Mouse (Mus musculus) thymus, postnatal 4 days (tissue): Measurements from ENCODE around the gene Tgfb1.
"Not testable (repeated sequence)": the region's sequence is repeated elsewhere in the genome, so short reads cannot be mapped to it uniquely, and the experiment has no call there.

Experiments used
- DNase-seq: peaks from one replicate; pipeline ENCODE4 v3.0.0; 2021

Tgfb1 gene

GRCm38 (mm10) chr7:25706578-25707170, 19.9 kb downstream of the Tgfb1 start:
- DNase-seq: no peak

- peak; percentile 21 for DNase-seq
These were observed 20.9 kb downstream of the Tgfb1 start for GRCm38 (mm10) chr7:25707581-25708292.

DNA sequence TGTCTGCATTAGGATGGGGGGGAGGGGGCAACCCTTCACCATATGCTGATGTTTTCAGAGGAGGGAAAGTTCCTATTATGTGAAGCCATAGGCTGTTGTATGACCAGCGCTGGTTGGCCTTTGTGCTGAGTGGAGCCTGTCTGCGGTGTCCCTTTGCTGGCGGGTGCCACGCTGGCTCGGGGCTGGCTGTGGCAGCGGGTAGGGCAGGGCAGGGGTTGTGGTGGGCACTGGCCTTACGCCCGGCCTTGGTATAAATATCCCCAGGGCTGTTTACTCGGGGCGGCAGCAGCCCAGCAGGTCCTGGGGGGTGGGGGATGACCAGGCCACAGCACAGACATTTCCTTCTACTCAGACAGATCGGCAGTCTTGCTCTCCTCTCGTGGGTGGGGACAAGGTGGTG, 23.2 kb downstream of the Tgfb1 start:
- DNase-seq: no peak

DNA sequence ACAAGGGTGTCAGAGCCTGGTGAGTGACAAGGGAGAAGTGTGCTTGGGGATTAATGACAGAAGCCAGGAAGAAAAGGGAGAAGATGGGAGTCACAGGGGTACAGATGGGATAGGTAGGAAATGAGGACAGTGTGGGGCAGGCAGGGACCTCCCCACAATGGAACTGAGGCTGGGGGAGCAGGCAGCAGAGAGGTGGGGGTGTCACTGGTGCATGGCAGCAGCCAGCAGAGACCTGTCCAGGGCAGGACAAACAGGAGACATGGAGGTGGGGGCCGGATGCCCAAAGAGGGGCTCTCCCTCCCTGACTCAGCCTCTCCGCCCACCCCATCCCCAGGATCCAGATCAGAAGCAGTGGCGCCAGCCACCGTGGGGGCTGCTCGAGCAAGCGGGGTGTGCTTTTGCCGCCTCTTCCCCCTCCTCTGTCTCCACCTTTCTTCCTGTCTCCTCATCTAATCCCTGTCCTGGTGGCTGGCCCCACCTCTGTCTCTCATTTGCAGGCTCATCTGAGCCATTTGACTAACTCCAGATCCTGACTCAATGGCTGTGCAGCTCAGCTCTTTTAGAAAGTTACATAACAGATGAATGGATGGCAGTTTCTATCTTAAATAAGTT, 23.8 kb downstream of the Tgfb1 start:
- peak; percentile 35 for DNase-seq

GRCm38 (mm10) chr7:25711165-25711564, 24.4 kb downstream of the Tgfb1 start:
- DNase-seq: no peak

DNA sequence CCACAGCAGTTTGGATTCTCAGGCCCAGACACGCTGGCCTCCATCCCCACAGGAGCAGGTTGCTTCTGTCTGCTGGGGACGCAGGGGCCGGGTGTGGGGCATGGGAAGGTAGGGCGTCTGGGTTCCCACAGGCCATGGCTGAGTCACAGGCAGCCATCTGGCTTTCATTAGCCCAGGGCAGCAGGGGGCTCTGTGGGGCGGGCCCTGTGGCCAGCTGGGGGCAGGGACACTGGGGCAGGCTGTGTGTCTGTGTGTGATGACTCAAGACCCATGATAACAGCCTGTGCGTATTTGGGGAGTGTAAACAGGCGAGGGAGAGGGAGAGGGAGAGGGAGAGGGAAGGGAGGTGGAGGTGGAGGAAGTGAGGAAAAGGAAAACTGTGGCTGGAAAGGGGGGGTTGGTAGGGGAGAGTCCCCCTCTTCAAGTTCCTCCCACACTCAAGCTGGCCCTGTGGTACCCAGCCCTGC, 25.0 kb downstream of the Tgfb1 start:
- DNase-seq: no peak

GRCm38 (mm10) chr7:25712801-25713200, 26.0 kb downstream of the Tgfb1 start:
- no peak for DNase-seq

- DNase-seq: no peak
These were observed 27.8 kb downstream of the Tgfb1 start for GRCm38 (mm10) chr7:25714581-25714980.

- no peak for DNase-seq
These were observed 29.0 kb downstream of the Tgfb1 start for GRCm38 (mm10) chr7:25715731-25716271.

- DNase-seq: no peak
These were observed 30.7 kb downstream of the Tgfb1 start for GRCm38 (mm10) chr7:25717478-25717877.

- peak; percentile 90 for DNase-seq
These were observed 32.1 kb downstream of the Tgfb1 start, which contains the start of gene Ccdc97 for GRCm38 (mm10) chr7:25718788-25719417. Gene Ccdc97, minus strand, starts transcription at chr7:25719088.

- peak; percentile 80 for DNase-seq
These were observed 33.2 kb downstream of the Tgfb1 start for GRCm38 (mm10) chr7:25719761-25720610.

- DNase-seq: no peak
These were observed 34.0 kb downstream of the Tgfb1 start for GRCm38 (mm10) chr7:25720760-25721159.

- not testable (repeated sequence) for DNase-seq
These were observed 35.0 kb downstream of the Tgfb1 start for GRCm38 (mm10) chr7:25721776-25722175.

DNA sequence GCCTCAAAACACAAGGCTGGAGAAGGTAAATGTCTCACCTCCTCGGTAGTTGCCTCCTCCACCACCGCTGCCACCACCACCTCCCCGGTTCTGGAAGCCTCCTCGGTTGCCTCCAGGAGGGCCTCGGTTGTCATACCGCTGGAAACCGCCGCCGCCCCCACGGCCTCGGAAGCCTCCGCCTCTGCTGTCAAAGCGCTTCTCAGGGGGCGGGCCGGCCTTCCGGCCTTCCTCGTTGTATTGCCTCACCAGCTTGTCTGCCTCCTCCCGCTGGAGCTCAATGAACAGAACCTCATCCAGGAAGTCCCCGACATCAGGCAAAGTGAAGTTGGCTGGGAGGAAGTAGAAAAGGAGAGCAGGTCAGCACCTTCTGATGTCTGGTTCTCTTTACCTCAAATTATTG, 39.1 kb downstream of the Tgfb1 start:
- DNase-seq: no peak

DNA sequence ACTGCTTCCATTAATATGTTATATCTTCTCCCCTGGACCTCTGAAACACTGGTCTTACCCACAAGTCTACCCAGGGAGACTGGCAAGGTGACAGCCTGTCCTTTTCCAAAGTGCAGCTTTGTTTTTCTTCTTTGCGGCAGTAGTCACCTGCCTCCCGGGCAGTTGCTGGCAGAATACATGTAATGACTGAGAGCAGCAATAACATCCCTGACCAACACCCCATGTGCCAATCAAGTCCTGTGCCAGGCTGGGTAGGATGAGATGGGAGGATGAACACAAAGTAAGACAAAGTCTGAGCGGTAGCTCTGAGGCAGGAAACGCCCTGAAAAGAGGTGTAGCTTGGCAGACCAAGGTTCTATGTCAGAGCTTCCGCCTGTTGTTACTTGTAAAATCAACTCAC, 41.0 kb downstream of the Tgfb1 start:
- no peak for DNase-seq

GRCm38 (mm10) chr7:25729396-25729795, 42.6 kb downstream of the Tgfb1 start:
- no peak for DNase-seq

DNA sequence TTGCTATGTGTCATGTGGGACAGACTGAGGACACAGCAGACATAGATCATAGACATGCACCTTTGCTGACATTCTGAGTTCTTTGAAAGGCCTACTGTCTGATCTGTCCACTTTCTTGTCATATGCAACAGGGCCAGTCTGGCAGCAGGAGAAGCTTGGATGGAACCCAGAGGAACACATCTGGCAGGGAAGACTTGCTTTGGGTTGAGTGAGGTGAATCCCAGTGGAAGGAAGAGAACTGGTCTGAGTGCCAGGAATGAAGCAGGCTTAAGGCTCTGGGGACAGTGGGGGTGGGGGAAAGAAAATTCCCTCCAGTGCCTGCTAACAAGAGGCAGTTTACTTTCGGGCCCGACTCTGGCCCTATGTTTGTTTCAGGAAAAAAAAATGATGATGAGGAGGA, 43.1 kb downstream of the Tgfb1 start:
- no peak for DNase-seq

GRCm38 (mm10) chr7:25731294-25732055, 44.7 kb downstream of the Tgfb1 start:
- no peak for DNase-seq

DNA sequence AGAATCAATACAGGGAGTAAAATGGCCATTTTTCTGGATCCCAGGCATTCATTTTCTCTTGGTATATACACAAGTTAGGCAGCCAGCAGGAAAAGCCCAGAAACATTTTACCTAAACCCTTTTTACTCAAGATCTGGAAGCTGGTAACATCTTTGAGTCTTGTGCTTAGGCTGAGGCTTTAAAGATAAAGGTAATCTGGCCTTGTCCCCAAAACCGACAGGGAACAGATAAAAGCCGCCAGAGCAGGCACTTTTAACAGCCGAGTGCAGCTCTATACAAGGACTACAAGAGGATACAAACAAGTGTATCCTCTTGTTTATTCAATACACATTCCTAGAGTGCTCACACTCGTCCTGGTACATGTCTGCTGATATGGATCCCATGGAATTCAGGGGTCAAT, 48.2 kb downstream of the Tgfb1 start:
- no peak for DNase-seq

DNA sequence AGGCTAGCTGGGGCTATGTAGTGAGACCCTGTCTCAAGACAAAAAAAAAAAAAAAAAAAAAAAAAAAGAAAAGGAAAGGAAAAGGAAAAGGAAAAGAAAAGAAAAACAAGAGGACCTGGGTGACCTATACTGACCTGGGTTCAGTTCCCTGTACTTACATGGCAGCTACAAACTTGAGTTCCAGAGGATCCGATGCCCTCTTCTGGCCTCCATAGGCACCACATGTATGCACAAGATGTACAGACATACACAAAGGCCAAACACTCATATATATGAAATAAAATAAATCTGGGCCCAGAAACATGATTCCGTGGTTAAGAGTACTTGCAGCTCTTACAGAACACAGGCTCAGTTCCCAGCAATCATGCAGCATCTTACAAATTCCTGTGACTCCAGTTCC, 50.1 kb downstream of the Tgfb1 start:
- DNase-seq: peak; percentile 48

DNA sequence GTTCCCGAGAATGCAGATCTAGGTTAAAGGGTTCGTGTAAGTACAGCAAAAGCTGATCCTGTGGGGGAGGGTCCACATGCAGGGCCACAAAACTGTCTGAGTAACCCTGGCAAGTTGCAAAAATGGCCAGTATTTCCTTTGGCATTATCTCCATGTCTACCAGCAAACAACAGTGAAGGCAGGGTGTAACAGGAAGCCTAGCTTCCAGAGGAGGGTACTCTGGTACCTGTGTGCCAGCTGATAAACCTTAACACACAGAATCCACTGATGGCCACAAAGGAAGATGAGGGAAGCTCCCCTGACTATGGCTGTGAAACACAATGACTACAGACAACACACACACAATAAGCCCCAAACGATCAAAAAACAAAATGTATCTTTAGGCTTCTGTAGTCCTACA, 51.5 kb downstream of the Tgfb1 start:
- DNase-seq: no peak
